Mouse (Mus musculus): Measurements from ENCODE around the gene Psmd11.

Psmd11 gene

DNA sequence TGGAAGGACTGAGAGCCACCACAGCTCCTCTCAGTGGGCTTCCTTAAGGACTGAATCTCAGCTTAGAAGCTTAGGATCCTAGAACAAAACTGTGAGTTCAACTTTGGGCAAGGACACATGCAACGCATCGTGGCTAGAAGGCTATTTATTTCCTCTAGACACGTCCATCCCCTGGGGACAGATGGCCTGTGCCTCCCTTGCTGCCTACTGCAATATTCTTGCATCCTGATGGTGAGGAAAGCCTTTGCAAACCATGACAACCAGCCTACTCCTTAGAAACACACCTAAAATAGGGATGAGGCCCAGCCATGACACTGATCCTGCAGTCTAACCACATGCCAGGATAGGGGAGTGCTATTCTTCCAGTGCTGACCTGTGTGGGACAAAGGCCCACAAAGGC lies 77.2 kb downstream of the Psmd11 start:
- DNase-seq (ENCODE audit: low spot score): no peak

GRCm38 (mm10) chr11:80506483-80506882 lies 78.1 kb downstream of the Psmd11 start:
- DNase-seq (ENCODE audit: low spot score): no peak

DNA sequence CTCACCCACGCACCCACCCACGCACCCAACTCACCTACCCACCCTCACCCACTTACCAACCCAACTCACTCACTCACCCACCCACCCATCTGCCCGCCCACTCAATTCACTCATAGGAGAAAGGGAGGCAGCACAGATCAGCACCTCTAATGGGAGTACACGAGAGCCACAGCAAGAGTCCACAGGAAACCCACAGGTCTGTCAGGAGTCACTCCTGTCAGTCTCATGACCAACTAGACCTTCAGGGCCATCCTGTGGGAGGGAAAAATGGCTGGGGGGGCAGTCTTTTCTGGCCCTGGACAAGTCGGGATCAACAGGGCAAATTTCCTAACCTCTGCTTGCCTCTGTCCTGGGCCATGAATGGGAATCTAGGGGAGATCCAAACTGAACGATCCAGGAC lies 79.4 kb downstream of the Psmd11 start:
- DNase-seq (ENCODE audit: low spot score): no peak

DNA sequence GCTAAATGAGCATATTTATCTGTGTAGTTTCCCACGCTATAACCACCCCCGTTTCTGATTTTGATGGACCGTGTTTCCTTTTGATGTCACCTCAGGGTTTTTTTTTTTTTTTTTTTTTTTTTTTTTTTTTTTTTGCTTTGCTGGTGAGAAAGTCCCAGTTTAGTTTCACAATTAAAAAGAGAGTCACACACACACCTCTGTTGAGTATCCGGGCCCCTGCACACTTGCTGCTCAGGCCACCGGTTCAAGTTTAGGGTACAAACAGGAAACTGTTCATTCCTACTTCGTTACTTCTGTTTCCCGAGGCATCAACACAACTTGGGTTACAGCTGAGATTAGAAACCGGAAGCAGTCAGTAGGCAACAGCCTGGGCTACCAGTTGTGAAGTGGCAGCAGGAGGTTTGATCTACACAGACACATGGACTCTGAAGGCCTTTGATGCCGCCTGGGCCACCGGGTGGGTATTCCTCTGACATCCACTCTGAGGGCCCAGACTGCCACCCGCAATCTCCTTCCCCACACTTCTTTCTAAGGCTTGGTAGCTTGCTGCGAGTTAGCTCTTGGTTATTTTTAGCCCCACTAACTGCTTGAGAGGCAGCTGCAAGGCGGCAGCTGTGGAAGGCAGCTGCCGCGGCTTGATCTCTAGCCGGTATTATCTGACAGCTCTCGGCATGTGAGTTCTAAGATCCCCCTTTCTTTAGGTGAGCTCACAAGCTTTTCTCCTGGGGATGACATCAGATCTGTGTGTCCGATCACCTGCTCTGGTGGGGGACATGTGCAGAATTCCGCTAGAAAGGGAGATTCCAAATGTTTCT lies 80.2 kb downstream of the Psmd11 start:
- DNase-seq (ENCODE audit: low spot score): no peak

GRCm38 (mm10) chr11:80509176-80509506 lies 80.7 kb downstream of the Psmd11 start:
- no peak for DNase-seq (ENCODE audit: low spot score)

- no peak for DNase-seq (ENCODE audit: low spot score)
These were observed 81.7 kb downstream of the Psmd11 start for GRCm38 (mm10) chr11:80510124-80510523.

- no peak for DNase-seq (ENCODE audit: low spot score)
These were observed 84.1 kb downstream of the Psmd11 start for GRCm38 (mm10) chr11:80512313-80513056.

DNA sequence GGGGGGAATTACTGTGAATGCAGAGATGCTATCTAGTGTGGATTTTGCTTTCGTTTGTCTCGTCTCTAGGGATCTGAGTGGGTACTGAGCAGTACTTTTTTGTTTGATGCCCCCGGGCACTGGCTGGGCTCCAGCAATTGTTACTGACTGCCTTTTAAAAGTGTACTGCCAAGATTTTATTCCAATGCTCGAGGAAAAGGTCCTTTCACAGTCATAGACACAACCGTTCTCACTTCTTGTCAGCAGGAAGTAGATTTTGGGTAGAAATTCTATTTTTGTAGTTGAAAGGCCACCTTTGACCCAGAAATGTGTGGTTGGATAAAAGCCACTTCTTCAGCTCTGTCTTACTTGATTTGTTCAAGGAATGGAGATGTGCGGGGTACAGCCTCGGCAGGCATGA lies 85.4 kb downstream of the Psmd11 start:
- DNase-seq (ENCODE audit: low spot score): no peak

GRCm38 (mm10) chr11:80515346-80515745 lies 86.9 kb downstream of the Psmd11 start:
- no peak for DNase-seq (ENCODE audit: low spot score)

- no peak for DNase-seq (ENCODE audit: low spot score)
These were observed 87.5 kb downstream of the Psmd11 start for GRCm38 (mm10) chr11:80515895-80516294.

GRCm38 (mm10) chr11:80518421-80519367 lies 90.3 kb downstream of the Psmd11 start:
- DNase-seq (ENCODE audit: low spot score): no peak

GRCm38 (mm10) chr11:80521148-80521547 lies 92.7 kb downstream of the Psmd11 start:
- DNase-seq (ENCODE audit: low spot score): no peak

Measured in ovary, postnatal 10 days (tissue).